Mouse (Mus musculus) T-helper 1 cell (primary cell): ENCODE measurements at regions not wholly inside any gene's neighbourhood (a gene's known extent, or its start where the extent isn't known, plus 50 kb on each side); places are given as distances from the start of the nearest gene placed in this dataset.

Experiments used
- in situ Hi-C: fragments of 300-600 bp; cut with MboI, MseI; formaldehyde crosslinking; loops from one replicate; pipeline ENCODE4 v1.15.1; 2025; ENCODE audit warnings: high pct_unique_total_duplicates

GRCm38 (mm10) chr3:79996803-79997202, 112.5 kb downstream of the Fam198b start:
- in situ Hi-C loops = no loop called here

- in situ Hi-C loops = no loop called here
These were observed 118.0 kb downstream of the Fam198b start for GRCm38 (mm10) chr3:80002335-80002734.

- in situ Hi-C loops = no loop called here
These were observed 119.2 kb downstream of the Fam198b start for GRCm38 (mm10) chr3:80003300-80004090.

- in situ Hi-C loops = no loop called here
These were observed 120.2 kb downstream of the Fam198b start for GRCm38 (mm10) chr3:80004556-80004955.

- in situ Hi-C loops = no loop called here
These were observed 120.6 kb downstream of the Fam198b start for GRCm38 (mm10) chr3:80004966-80005365.

- in situ Hi-C loops = no loop called here
These were observed 121.0 kb downstream of the Fam198b start for GRCm38 (mm10) chr3:80005371-80005770.

- in situ Hi-C loops = no loop called here
These were observed 121.9 kb downstream of the Fam198b start for GRCm38 (mm10) chr3:80006263-80006662.

- in situ Hi-C loops = no loop called here
These were observed 122.7 kb downstream of the Fam198b start for GRCm38 (mm10) chr3:80007006-80007405.

- in situ Hi-C loops = no loop called here
These were observed 124.9 kb downstream of the Fam198b start for GRCm38 (mm10) chr3:80009275-80009674.

GRCm38 (mm10) chr3:80025795-80026194, 141.5 kb downstream of the Fam198b start:
- in situ Hi-C loops = no loop called here

- in situ Hi-C loops = no loop called here
These were observed 148.7 kb downstream of the Fam198b start for GRCm38 (mm10) chr3:80033071-80033470.

GRCm38 (mm10) chr3:80038553-80039129, 154.3 kb downstream of the Fam198b start:
- in situ Hi-C loops = no loop called here

GRCm38 (mm10) chr3:80042756-80043484, 158.6 kb downstream of the Fam198b start:
- in situ Hi-C loops = no loop called here

- in situ Hi-C loops = no loop called here
These were observed 165.3 kb downstream of the Fam198b start for GRCm38 (mm10) chr3:80049495-80050225.

GRCm38 (mm10) chr3:80050920-80051319, 166.6 kb downstream of the Fam198b start:
- in situ Hi-C loops = no loop called here

- in situ Hi-C loops = no loop called here
These were observed 167.6 kb downstream of the Fam198b start for GRCm38 (mm10) chr3:80051963-80052362.

- in situ Hi-C loops = no loop called here
These were observed 168.5 kb downstream of the Fam198b start for GRCm38 (mm10) chr3:80052879-80053278.

GRCm38 (mm10) chr3:80053435-80053834, 169.1 kb downstream of the Fam198b start:
- in situ Hi-C loops = no loop called here

GRCm38 (mm10) chr3:80056636-80057350, 172.5 kb downstream of the Fam198b start:
- in situ Hi-C loops = loop anchor here (5.0 kb wide), 1 partner anchor 194 kb away; no protein-coding TSS in a partner anchor

- in situ Hi-C loops = loop anchor here (5.0 kb wide), 1 partner anchor 196 kb away; no protein-coding TSS in a partner anchor
These were observed 174.4 kb downstream of the Fam198b start for GRCm38 (mm10) chr3:80058722-80059121.

GRCm38 (mm10) chr3:80070726-80071125, 186.4 kb downstream of the Fam198b start:
- in situ Hi-C loops = loop anchor here (5.0 kb wide), 1 partner anchor 247 kb away; no protein-coding TSS in a partner anchor
